Mouse (Mus musculus) liver, embryonic 13.5 days (tissue): ENCODE results near the gene Hist2h3c2. TPM values are rescaled to one million over a fixed set of nuclear protein-coding genes. Genes with fewer than 3 reads are reported as not detected.
"Not testable (repeated sequence)": the region's sequence is repeated elsewhere in the genome, so short reads cannot be mapped to it uniquely, and the experiment has no call there.

Experiments
- ATAC-seq: fragments of 200-750 bp; cut with Nextera tagmentation; 2 replicates; pipeline ENCODE4 v1.8.0; 2017; ENCODE audit warnings: low read depth, mild to moderate bottlenecking, moderate number of reproducible peaks, moderate library complexity
- DNase-seq: peaks from one replicate; pipeline ENCODE4 v3.0.0; 2022
- H3K27ac ChIP-seq: fragments of 300-500 bp; sonication (generic); 2 replicates; pipeline ENCODE4 v1.5.1; 2015; ENCODE audit warnings: moderate library complexity, mild to moderate bottlenecking, inconsistent platforms
- H3K27me3 ChIP-seq: fragments of 300-500 bp; sonication (generic); 2 replicates; pipeline ENCODE4 v1.6.1; 2015; ENCODE audit warnings: mild to moderate bottlenecking, inconsistent platforms
- H3K36me3 ChIP-seq: fragments of 300-500 bp; sonication (generic); 2 replicates; pipeline ENCODE4 v1.6.1; 2015; ENCODE audit warnings: mild to moderate bottlenecking, inconsistent platforms
- H3K4me1 ChIP-seq: fragments of 300-500 bp; sonication (generic); replicated peaks from 2 replicates; pipeline ENCODE4 v1.6.1; 2015; ENCODE audit warnings: inconsistent platforms
- H3K4me2 ChIP-seq: fragments of 300-500 bp; sonication (generic); 2 replicates; pipeline ENCODE4 v1.6.1; 2015; ENCODE audit warnings: inconsistent platforms, mild to moderate bottlenecking, moderate library complexity
- H3K4me3 ChIP-seq: fragments of 300-500 bp; sonication (generic); replicated peaks from 2 replicates; pipeline ENCODE4 v1.5.1; 2015; ENCODE audit warnings: mild to moderate bottlenecking, inconsistent platforms
- H3K9ac ChIP-seq: fragments of 300-500 bp; sonication (generic); 2 replicates; pipeline ENCODE4 v1.6.1; 2015; ENCODE audit warnings: mild to moderate bottlenecking, inconsistent platforms
- H3K9me3 ChIP-seq: fragments of 300-500 bp; sonication (generic); replicated peaks from 2 replicates; pipeline ENCODE4 v1.6.1; 2016; ENCODE audit warnings: inconsistent platforms
- WGBS: fragments of 180-500 bp; shearing (Covaris S2); methylation state at CpG from one replicate; pipeline ENCODE4 v1.1.7; 2015; ENCODE audit not compliant: insufficient replicate concordance; 5-methylcytosine and 5-hydroxymethylcytosine counted together
- polyA plus RNA-seq: library from polyadenylated mRNA; unstranded; fragments of >200 nt; fragmentation: Nextera tagmentation; extraction: Ambion mirVana; gene quantifications from 2 replicates; pipeline ENCODE4 v1.2.1, GENCODE M21; 2015

Gene Hist2h3c2
- polyA plus RNA-seq: 9.8 and 20.7 TPM in 2 replicates

DNA sequence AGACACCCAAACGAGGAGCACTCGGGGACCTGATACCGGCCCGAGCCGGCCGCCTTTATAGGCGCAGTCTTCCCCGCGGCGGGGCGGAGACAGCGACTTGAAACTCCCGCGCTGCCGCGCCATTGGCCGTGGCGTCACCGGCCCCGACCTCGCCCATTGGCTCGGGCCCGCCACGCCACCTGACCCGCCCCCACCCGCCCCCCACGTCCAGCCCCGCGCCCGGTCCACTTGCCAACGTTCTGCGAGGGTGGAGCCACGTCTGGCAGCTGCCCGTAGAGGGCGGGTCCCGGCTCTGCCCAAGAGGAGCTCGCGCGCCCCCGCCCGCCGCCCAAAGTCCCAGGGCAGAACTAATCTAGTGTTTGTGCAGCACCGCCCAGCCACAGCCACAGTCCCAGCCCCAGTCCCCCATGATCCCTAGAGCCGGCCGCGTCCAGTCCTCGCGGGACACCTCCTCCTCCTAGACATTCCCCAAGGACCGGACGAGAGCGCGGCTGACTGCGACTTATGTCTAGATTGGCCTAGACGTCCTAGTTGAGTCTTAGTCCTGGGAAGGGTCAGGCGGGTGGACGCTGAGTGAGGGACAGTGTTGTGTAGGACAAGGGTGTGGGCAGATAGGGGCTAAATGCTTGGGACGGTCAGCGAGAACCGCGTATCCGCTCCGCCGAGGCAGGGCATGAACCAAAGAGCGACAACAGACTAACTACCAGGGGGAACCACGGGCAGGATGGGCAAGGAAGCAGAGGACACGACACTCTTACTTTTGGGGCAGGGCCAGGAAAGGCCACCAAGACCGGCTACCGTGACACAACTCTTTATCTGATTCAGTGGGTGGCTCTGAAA, at the start of gene Hist2h3c2:
Gene Hist2h3c2 (minus strand): TSS at position 174 of the 840 bp plus-strand sequence.
- 0% methylated on average over 11 of the region's 68 CpGs for WGBS
- Histone ChIP-seq H3K9ac (peak within 1 kb of the TSS; percentile 88), H3K4me1 (peaks cover 60% of the 10 kb centered on the region), H3K27ac (peak within 1 kb of the TSS; percentile 97), H3K4me3 (peak within 1 kb of the TSS; percentile 64), H3K4me2 (peak within 1 kb of the TSS; percentile 79)
- peak; percentile 84 for ATAC-seq
- H3K9me3 ChIP-seq, H3K27me3 ChIP-seq, H3K36me3 ChIP-seq: not testable (repeated sequence)
- peak; percentile 77 for DNase-seq

DNA sequence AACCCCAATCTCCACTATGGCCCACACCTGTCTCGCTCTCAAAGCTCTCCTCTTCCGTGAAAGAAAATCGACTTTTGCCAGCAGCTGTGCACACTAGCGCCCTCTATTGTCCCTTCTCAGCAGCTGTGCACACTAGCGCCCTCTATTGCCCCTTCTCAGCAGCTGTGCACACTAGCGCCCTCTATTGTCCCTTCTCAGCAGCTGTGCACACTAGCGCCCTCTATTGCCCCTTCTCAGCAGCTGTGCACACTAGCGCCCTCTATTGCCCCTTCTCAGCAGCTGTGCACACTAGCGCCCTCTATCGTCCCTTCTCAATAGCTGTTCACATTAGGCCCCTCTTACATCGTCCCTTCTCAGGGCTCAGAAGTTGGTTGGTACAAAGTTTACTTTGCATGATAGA, 48.4 kb upstream of the Hist2h3c2 start:
- DNase-seq, H3K36me3 ChIP-seq, ATAC-seq, H3K4me1 ChIP-seq, H3K4me3 ChIP-seq, H3K9me3 ChIP-seq, H3K27ac ChIP-seq, H3K9ac ChIP-seq, H3K4me2 ChIP-seq: not testable (repeated sequence)
- WGBS: 80% methylated on average over 11 of the region's 11 CpGs
- H3K27me3 ChIP-seq: peaks cover 27% of the 10 kb centered on the region

DNA sequence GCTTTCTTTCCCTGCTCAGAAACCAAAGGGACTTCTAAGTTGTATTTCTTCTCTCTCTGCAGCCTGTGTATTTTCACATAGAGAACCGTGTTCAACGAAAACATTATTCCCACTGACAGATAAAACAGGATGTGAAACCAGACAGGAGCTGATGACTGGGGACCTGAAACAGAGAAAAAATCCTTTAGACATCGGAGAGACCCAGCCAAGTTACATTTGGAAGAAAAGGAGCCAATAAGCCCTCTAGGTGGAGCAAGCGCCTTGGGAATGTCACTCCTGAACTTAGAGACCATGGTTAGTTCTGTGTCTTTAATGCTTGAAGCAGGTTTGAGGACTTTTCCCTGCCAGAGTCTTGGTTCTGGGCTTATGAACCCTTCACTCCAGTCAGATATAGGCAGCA, 45.5 kb upstream of the Hist2h3c2 start:
- DNase-seq (no peak), ATAC-seq (no peak)
- H3K4me1 ChIP-seq: 0 out of 2 replicates have a peak, but pooled peaks cover 6% of the 10 kb centered on the region
- no peaks in the 10 kb centered on the region for H3K36me3 ChIP-seq
- peaks cover 39% of the 10 kb centered on the region for H3K27me3 ChIP-seq
- H3K4me3 ChIP-seq: no peak overlapping the region
- no peak overlapping the region for H3K27ac ChIP-seq
- H3K4me2 ChIP-seq: peak overlapping the region; percentile 28
- WGBS: 19% methylated on average over 4 of the region's 4 CpGs
- no peaks in the 10 kb centered on the region for H3K9me3 ChIP-seq
- H3K9ac ChIP-seq: no peak overlapping the region

DNA sequence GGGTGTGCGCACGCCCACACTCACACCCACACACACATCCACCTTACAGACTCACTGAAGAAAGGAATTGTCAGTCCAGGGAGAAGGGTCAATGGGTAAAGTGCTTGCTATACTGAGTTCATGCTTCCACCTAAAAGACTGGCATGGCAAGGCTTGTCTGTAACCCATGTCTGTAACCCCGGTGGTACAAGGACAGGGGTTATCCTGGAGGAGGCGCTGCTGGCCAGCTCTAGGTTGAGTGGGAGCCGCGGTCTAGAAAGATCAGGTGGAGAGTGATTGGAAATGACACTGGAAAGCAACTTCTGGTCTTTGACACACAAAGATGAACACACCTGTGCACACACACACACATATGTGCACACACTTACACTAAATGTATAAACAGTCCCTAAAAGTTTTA, 41.7 kb upstream of the Hist2h3c2 start:
- DNase-seq: no peak
- WGBS: 46% methylated on average over 6 of the region's 6 CpGs

DNA sequence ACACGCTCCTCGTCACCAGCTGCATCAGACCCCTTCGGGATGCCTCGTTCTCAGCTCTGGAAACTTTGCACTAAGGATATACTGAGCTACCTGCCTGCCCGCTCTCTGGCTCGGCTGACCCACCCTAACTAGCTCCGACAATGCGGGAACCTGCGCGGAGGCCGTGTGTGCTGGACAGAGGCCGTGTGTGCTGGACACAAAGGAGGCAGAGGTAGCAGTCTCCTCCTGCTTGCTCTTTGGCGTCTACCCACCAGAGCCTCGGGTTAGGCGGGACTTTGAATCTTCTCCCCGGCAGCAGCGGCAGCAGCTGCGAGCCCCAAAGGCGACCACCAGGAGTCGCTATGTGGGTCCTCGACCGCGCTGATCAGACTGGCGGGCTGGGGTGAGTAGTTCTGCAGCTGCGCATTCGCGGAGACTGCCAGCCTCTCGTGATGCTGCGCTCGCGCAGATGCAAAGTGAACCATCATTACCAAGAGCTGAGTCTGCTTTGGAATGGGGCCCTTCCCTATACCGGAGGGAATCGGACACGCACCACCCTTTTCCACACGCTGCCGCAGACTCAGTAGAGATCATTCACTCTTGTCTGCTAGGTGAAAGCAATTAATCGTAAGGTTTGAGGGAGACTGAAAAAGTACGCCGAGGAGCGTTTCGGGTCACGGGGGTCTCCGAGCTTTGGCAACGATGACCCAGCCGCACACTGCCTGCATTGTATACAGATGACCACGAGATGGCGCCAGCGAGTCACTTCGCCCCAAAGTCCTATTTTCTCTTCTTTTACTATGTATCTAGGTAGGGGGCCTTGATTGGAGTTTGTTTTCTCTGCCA, 39.1 kb upstream of the Hist2h3c2 start:
- H3K27me3 ChIP-seq: peaks cover 21% of the 10 kb centered on the region
- ATAC-seq (peak; percentile 90), DNase-seq (peak; percentile 87)
- H3K4me3 ChIP-seq: peak overlapping the region; percentile 70
- H3K27ac ChIP-seq: peak overlapping the region; percentile 86
- no peaks in the 10 kb centered on the region for H3K9me3 ChIP-seq
- peaks cover 28% of the 10 kb centered on the region for H3K4me1 ChIP-seq
- peak overlapping the region; percentile 84 for H3K9ac ChIP-seq
- no peaks in the 10 kb centered on the region for H3K36me3 ChIP-seq
- H3K4me2 ChIP-seq: peak overlapping the region; percentile 97
- WGBS: under 1% methylated on average over 49 of the region's 49 CpGs

More for the DNA sequence above, 41.7 kb upstream of the Hist2h3c2 start:
- H3K9ac ChIP-seq: no peak overlapping the region
- no peak for ATAC-seq
- no peak overlapping the region for H3K27ac ChIP-seq
- no peaks in the 10 kb centered on the region for H3K36me3 ChIP-seq
- H3K4me2 ChIP-seq: no peak overlapping the region
- H3K27me3 ChIP-seq: peaks cover 37% of the 10 kb centered on the region
- no peak overlapping the region for H3K4me3 ChIP-seq
- peaks cover 26% of the 10 kb centered on the region for H3K4me1 ChIP-seq
- no peaks in the 10 kb centered on the region for H3K9me3 ChIP-seq

DNA sequence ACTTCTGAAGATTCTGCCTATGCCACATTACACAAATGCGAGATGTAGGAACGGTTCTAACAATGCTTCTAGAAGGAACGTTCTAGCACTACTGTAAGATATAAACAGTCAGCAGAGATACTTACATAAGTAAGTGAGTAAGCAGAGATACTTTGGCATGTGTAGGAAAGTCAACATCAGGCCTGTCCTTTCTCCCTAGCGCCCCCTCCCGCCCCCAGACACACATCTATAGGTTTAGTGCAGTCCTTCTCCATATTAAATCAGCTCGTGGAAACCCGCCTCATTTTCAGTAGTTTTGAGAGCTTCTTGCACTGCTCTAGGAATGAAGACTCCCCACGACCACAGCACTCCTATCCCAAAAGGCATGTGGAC, 38.5 kb upstream of the Hist2h3c2 start:
- Histone ChIP-seq H3K4me1 (peaks cover 28% of the 10 kb centered on the region), H3K4me2 (peak overlapping the region; percentile 97), H3K4me3 (peak overlapping the region; percentile 70), H3K9ac (peak overlapping the region; percentile 84), H3K27me3 (peaks cover 18% of the 10 kb centered on the region), H3K36me3 (no peaks in the 10 kb centered on the region), H3K27ac (peak overlapping the region; percentile 86), H3K9me3 (no peaks in the 10 kb centered on the region)
- peak; percentile 69 for ATAC-seq
- WGBS: 11% methylated on average over 8 of the region's 8 CpGs
- DNase-seq: peak; percentile 66

DNA sequence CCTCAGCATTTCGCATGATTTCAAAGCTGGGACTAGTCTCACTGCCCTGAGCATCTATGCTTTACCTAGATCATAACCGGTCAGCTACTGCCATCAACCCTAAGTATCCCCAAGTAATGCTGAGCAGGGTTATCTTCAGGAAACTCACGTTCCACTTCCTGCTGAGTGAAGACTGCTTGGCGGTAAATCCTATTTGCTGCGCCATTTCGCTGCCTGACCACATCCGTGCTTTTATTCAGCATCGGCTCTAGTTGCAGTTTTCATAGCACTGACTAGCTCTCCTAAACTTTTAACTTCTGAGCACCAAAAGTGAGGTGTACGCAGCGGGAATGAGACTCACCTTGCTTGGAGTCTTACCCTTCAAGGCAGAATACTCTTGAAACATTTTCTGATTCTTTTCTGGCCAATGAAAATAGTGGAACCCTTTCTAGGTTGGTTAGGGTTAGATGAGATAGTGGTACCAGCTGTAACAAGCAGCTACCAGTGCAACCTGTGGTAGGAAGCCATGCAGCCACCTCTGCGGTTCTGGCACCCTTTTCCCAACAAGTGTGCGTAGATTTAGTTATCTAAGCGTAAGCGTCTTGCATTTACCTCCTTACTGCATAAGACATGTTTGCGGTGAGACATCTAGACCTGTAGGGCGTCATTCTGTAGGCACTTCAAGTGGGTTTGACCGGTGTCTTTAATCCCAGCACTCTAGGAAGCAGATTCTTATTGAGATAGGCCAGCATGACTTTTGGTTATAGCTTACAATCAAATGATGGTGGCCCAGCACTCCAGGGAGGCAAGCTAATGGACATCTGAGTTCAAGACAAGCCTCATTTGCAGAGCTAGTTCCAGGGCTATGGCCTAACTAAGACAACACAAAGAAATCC, 34.9 kb upstream of the Hist2h3c2 start:
- Histone ChIP-seq H3K27ac (0 out of 2 replicates have a peak overlapping the region, but pooled peaks have one; percentile 21), H3K4me3 (no peak overlapping the region), H3K36me3 (no peaks in the 10 kb centered on the region), H3K27me3 (peaks cover 5% of the 10 kb centered on the region; the same call in 1 of the 2 replicates), H3K9ac (0 out of 2 replicates have a peak overlapping the region, but pooled peaks have one; percentile 15), H3K9me3 (no peaks in the 10 kb centered on the region), H3K4me2 (no peak overlapping the region), H3K4me1 (peaks cover 31% of the 10 kb centered on the region)
- DNase-seq (peak; percentile 49), ATAC-seq (no peak)
- 50% methylated on average over 17 of the region's 17 CpGs for whole genome bisulfite sequencing

DNA sequence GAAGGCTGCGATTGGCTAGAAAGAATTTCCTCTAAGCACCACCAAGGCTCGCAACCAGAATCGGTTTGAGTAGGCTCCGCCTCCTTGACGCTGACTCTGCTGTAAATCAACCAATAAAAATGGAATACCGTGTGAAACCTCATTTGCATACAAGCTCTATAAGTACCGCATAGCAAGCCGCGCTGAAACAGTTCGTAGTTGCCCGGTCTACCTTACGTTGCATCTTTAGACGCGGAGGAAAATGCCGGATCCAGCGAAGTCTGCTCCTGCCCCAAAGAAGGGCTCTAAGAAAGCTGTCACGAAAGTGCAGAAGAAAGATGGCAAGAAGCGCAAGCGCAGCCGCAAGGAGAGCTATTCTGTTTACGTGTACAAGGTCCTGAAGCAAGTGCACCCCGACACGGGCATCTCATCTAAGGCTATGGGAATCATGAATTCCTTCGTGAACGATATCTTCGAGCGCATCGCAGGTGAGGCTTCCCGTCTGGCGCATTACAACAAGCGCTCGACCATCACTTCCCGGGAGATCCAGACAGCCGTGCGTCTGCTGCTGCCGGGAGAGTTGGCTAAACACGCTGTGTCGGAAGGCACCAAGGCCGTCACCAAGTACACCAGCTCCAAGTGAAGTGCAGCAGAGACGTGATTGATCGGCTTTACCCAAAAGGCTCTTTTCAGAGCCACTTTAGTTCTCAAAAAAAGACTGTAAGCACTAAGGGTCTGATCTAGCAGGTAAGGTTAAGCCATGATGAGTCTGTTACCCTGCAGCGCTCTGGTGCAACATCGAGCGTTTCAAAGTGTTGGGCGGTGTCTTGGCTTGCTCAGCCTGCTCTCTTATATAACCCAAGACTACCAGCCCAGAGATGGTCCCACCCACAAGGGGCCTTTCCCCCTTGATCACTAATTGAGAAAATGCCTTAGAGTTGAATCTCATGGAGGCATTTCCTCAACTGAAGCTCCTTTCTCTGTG, 30.9 kb upstream of the Hist2h3c2 start, which contains the start of gene Hist2h2bb:
Gene Hist2h2bb (plus strand): TSS at position 242 of the 964 bp plus-strand sequence.
- Histone ChIP-seq H3K9me3 (no peaks in the 10 kb centered on the region), H3K36me3 (no peaks in the 10 kb centered on the region), H3K4me3 (peak within 1 kb of the TSS; percentile 66), H3K4me2 (peak within 1 kb of the TSS; percentile 82), H3K27me3 (peaks cover 5% of the 10 kb centered on the region; the same call in 1 of the 2 replicates), H3K9ac (peak within 1 kb of the TSS; percentile 92), H3K27ac (peak within 1 kb of the TSS; percentile 100), H3K4me1 (peaks cover 45% of the 10 kb centered on the region)
- under 1% methylated on average over 45 of the region's 45 CpGs for WGBS
- DNase-seq (peak; percentile 90), ATAC-seq (peak; percentile 85)

DNA sequence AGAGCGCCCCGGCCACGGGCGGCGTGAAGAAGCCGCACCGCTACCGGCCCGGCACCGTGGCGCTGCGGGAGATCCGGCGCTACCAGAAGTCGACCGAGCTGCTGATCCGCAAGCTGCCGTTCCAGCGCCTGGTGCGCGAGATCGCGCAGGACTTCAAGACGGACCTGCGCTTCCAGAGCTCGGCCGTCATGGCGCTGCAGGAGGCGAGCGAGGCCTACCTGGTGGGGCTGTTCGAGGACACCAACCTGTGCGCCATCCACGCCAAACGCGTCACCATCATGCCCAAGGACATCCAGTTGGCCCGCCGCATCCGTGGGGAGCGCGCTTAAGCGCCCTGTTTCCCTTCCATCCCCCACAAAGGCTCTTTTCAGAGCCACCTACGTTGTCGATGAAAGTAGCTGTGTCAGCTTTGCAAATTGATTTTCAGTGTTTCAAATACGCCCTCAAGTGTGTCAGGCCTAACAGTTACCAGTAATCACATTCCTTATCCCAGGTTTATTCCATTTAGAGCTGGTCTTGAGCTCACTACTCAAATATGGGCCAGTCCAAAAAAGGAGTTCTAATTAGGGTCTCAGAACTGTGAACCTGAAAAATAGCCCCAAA, 29.9 kb upstream of the Hist2h3c2 start:
- peak; percentile 37 for ATAC-seq
- Histone ChIP-seq H3K4me1 (peaks cover 52% of the 10 kb centered on the region), H3K4me3 (peak overlapping the region; percentile 59), H3K27ac (peak overlapping the region; percentile 100), H3K4me2 (peak overlapping the region; percentile 68), H3K9ac (peak overlapping the region; percentile 84)
- H3K27me3 ChIP-seq, DNase-seq, H3K36me3 ChIP-seq, H3K9me3 ChIP-seq: not testable (repeated sequence)
- 0% methylated on average over 9 of the region's 44 CpGs for WGBS
